Mouse (Mus musculus) ZHBTc4 (cell line): ENCODE measurements around the gene Hist1h2ak.

Source experiments
- DNase-seq: peaks from one replicate; pipeline ENCODE4 v3.0.0-alpha.2; 2011; ENCODE audit warnings: low read depth, low spot score

Hist1h2ak gene

GRCm38 (mm10) chr13:21755707-21756106 is 2.1 kb upstream of the Hist1h2ak start:
- no peak for DNase-seq

DNA sequence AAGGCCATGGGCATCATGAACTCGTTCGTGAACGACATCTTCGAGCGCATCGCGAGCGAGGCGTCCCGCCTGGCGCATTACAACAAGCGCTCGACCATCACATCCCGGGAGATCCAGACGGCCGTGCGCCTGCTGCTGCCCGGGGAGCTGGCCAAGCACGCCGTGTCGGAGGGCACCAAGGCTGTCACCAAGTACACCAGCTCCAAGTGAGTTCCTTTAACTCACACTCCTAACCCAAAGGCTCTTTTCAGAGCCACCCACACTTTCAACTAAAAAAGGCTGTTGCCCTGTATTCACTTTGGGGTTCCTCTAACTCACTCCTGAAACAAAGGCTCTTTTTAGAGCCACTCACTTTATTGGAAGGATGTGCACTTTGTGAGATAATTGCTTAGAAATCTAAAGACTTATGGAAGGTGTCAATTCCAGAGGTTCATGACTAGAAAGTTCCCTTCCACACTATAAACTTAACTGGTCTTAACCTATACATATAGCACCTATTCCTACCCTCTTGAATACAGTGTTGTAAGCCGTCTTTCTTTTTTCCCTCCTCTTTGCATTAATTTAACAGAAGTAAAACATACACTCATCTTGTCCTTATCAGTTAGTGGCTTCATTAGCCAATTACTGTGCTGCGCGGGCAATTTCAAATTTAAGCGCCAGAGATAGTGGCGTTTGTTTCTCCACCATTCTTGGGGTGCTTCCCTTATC is 821 bp upstream of the Hist1h2ak start:
- DNase-seq: peak; percentile 51

DNA sequence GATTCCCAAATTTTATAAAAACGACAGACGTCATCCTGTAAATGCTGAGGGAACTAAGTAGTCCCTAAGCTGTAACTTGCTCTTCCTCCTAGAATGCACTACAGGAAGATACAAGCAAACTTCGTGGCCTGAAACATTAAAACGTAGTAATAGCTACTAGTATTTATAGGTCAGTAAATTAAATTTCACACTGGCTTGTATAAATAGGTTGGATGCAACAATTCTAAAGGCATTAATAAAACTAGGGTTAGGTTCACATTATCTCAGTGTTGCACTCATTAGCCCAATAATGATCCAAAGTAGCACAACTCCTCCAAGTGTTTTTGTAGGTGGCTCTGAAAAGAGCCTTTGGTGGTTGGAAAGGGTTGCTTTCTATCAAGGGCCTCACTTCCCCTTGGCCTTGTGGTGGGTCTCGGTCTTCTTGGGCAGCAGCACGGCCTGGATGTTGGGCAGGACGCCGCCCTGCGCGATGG is 540 bp downstream of the Hist1h2ak start:
- no peak for DNase-seq

DNA sequence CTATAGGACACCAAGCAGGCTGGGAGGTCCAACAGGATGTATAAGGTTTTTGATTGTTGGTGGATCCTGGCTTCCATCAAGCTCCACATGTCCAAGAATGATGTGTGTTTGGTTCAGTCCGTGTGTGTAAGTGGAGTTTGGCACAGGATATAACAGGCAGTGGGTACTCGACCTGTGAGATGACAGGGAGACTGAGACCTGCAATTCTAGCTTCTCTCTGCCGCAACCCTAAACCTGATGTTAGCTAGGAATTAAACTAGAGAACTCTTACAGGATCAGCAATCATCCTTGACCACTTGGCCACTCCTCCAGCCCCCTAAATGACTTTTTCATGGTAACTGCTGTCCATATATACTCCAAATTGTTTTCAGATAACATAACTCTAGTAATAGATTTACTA is 1.3 kb downstream of the Hist1h2ak start:
- DNase-seq: peak; percentile 45

- peak; percentile 18 for DNase-seq
These were observed 1.8 kb downstream of the Hist1h2ak start for GRCm38 (mm10) chr13:21751827-21752226.

DNA sequence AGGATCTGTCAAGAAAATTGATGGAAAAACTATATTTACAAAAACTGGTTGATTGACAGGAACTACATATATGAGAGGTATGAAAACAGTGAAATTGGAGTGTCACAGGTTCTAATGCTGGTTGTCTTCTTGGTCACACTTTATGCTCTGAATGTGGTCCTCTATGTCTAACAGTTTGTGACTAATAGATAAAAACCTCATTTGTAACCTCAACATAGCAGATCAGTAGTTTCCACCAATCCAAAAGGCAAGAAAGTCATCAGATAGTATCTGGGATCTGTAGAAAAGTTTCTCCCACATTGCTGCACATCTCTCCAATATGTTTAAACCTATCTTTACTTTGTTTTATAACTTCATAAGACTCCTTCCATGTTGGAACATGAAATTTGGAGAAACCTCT is 2.2 kb downstream of the Hist1h2ak start:
- DNase-seq: no peak

- peak; percentile 97 for DNase-seq
These were observed 3.2 kb downstream of the Hist1h2ak start, which contains the start of gene Hist1h4k for GRCm38 (mm10) chr13:21750159-21751017. Gene Hist1h4k, minus strand, starts transcription at chr13:21750505.

DNA sequence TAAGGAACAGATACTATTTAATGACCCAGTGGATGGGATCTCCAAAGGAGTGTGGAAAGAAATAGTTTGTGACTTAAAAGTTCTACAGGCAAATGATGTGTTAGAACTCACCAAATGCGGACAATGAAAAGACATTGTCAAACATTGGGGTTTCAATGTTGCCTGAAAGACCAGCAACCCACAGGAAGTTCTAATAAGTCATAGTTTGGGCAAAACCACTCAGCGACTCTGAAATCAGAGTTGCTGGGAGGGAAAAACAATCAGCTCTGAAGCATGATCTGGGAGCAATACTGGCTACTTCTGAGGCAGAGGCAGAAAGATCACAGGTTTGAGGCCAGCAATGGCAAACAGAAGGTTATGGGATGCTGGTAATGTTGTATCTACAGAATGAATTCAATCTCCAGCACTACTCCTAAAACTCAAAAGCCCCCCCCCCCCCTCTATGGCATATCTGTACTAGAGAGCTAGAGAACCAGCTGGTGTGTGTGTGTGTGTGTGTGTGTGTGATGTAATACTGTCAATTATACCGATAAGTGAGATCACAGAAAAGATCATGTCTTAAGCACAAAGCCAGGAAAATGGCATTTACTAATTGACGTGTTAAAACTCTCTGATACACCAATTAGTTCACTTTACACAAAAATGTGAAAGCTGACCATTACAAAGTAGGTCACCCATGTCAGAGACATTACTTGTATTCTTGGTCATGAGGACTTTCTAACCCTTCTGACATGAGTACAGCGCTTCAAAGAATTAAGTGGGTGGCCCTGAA is 4.1 kb downstream of the Hist1h2ak start:
- peak; percentile 52 for DNase-seq

DNA sequence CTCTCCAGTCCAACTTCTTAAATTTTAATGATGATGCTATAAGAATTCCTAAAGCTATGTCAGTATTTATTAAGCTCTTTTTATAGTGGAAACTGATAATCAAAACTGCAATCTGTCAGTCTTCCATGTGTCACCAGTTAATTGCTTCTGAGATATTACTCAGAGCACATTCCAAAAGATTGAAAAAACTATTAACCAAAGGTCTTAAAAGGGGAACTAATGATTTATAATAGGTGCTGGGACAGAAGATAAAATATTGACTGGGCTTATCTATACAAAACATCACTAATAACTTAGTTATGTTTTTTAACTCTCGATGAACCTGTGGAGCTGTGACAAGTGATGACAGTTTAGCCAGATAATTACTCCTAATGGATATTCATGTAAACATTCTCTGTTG is 8.6 kb downstream of the Hist1h2ak start:
- no peak for DNase-seq

DNA sequence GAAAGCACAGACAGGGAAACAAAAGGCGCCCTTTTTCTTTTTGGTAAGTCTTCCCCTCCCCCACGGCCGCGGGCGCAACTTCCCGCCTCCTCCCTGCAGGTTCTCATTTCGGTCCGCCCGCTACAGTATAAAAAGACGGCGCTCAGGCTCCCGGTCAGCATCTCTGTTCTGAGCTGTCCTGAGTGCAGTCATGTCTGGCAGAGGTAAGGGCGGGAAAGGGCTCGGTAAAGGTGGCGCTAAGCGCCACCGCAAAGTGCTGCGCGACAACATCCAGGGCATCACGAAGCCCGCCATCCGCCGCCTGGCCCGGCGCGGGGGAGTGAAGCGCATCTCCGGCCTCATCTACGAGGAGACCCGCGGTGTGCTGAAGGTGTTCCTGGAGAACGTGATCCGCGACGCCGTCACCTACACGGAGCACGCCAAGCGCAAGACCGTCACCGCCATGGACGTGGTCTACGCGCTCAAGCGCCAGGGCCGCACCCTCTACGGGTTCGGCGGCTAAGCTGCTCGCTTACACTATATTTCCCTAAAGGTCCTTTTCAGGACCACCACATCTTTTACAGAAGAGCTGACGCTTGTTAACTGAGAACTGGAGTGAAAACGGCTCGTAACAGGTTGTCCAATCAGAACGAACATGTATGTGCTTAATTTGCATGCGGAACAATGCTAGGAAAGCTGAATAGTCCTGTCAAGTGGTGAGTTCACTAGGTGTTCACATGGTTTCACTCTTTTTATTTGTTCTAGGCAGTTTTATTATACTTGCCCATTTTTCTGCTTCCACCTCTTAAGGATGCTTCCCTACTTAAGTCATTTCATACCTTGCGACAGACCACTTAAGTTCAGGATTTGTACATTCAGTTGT is 18.5 kb downstream of the Hist1h2ak start, which contains the start of gene Hist1h4j:
Gene Hist1h4j, plus strand, starts transcription at position 159 of the 862 bp plus-strand sequence.
- DNase-seq: peak; percentile 94

- peak; percentile 91 for DNase-seq
These were observed 19.4 kb downstream of the Hist1h2ak start for GRCm38 (mm10) chr13:21734010-21734905.

- DNase-seq: peak; percentile 63
These were observed 20.2 kb downstream of the Hist1h2ak start for GRCm38 (mm10) chr13:21733466-21733865.

DNA sequence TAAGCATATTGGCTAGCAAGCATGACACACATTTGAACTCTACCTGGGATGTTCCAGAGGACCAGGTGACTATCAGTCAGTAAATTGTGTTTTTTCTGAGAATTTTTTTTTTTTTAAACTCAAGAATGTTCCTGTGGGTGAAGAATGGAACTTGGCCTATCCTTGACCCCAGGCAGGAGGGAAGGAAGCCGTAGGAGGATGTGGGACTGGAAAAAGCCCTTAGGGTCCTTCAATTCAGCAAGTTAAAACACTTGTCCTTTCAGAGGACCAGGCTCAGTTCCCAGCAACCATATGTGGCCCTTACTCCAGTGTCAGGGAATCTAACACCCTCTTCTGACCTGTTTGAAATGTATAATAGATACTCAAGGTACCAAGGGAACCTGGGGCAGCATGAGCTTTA is 24.1 kb downstream of the Hist1h2ak start:
- no peak for DNase-seq

DNA sequence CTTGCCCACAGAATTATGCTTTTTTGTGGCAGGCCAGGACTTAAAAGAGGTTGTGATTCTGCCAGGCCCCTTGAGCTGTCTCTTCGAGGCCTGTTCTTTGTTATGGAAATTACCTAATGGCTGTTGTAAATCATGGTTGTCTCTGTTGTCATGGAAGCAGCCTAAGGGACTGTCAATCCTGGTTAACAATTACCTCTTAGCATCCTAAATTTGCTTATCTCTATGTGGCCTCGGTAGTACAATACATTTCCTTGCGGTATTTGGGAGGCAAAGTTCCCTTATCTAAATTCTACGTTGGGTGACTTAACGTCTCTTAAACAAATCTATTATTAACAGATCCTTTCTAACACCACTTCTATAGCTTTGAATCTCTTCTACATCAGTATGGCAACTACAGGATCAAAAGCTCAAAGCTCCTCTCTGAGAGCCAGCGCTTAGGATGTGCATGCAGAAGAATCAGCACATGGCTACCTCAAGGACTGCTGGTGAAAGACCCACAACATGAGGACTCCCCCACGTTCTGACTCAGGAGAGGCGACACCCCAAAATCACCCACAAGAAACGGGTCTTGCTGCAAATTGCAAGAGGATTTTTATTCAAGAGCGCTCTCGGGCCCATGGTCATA is 25.6 kb downstream of the Hist1h2ak start:
- peak; percentile 44 for DNase-seq

DNA sequence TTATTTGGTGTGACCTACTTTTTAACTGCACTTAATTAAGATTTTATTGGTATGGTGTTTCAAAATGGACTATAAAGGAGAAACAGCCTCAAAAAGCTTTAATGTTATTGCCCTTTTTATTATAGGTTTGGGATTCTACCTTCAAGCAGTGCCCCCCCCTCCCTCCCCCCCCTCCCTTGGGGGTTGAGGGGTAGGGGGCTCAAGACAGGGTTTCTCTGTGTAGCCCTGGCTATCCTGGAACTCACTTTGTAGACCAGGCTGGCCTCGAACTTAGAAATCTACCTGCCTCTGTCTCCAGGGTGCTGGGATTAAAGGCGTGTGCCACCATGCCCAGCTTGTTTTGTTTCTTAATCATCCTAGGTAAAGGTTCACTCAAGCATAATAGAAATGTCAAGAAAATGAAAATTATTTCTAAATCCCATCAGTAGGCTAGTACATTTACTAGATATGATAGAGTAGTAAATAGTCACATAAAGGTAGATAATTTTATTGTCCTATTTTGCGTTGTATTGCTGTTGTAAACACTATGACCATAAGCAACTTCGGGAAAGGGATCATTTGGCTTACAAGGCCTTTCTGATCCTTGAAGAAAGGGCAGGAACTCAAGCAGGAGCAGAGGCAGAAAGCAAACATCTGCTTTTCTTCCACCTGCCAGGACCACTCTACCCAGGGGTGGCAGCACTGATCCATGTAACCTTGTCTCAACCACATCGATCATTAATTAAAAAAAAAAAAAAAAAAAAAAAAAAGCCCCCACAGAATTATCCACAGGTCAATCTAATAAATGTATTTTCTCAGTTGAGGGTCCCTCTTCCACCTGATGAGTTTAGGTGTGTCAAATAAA is 30.4 kb downstream of the Hist1h2ak start:
- peak; percentile 26 for DNase-seq

DNA sequence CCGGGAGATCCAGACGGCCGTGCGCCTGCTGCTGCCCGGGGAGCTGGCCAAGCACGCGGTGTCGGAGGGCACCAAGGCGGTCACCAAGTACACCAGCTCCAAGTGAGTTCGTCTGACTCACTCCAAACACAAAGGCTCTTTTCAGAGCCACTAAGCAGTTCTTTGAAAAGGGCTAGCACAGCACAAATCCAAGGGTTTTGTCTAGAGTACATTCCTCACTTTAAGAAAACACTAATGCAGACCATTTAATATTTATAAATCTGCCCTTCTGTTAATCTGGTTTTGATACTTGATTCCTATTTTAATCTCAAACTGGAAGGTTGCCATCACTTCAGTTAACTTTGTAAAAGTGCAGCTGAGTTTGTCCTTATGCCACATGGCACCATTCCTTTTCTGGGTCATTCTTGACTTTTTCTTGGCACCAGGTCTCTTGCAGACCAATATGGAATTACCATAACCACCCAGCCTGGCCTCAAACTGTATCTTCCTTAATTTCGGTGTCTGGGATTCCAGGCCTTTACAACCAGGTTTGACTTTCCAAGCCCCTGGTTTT is 31.2 kb downstream of the Hist1h2ak start:
- DNase-seq: peak; percentile 44

- DNase-seq: peak; percentile 91
These were observed 31.8 kb downstream of the Hist1h2ak start, which contains the start of gene Hist1h2bm for GRCm38 (mm10) chr13:21721757-21722372. Gene Hist1h2bm, plus strand, starts transcription at chr13:21722044.
